Mouse (Mus musculus): Measurements from ENCODE around the gene Dkk3. TPM values are rescaled to one million over a fixed set of nuclear protein-coding genes. Genes with fewer than 3 reads are reported as not detected.

The Dkk3 gene
- polyA plus RNA-seq (2012; rRNA removed; ENCODE audit: low replicate concordance), result 7.4 and 8.4 TPM in 2 replicates

DNA sequence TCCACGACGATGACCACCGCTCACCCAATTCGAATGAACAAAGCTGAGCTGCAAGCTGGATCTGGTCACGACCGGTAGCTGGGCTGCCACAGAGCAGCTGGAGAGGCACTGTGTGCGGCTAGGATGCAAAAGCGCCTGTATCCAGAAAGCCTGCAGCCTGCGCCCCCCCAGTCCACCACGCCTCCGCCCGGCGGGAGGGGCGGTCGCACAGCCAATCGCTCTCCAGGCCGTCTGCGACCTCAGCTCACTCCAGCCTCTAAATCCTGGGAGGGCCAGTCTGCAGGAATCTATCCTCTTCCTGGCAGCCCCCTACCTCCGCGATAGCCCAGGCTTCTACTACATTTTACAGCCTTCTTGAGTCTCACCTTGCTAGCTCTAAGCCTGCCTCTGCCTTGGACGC is at the start of gene Dkk3:
Gene Dkk3 (minus strand): TSS at position 116 of the 400 bp plus-strand sequence.

Other genes starting within 250 kb of the Dkk3 start
- 6.0 and 16.9 TPM in 2 replicates for gene Usp47, start 135.6 kb downstream of the Dkk3 start, polyA plus RNA-seq (2012; rRNA removed; ENCODE audit: low replicate concordance)
- gene Mical2, start 66.8 kb upstream of the Dkk3 start, polyA plus RNA-seq (2012; rRNA removed; ENCODE audit: low replicate concordance), result 10.8 and 16.0 TPM in 2 replicates

Measured in mammary gland, adult 2 months (tissue).